In the genomic region with DNA sequence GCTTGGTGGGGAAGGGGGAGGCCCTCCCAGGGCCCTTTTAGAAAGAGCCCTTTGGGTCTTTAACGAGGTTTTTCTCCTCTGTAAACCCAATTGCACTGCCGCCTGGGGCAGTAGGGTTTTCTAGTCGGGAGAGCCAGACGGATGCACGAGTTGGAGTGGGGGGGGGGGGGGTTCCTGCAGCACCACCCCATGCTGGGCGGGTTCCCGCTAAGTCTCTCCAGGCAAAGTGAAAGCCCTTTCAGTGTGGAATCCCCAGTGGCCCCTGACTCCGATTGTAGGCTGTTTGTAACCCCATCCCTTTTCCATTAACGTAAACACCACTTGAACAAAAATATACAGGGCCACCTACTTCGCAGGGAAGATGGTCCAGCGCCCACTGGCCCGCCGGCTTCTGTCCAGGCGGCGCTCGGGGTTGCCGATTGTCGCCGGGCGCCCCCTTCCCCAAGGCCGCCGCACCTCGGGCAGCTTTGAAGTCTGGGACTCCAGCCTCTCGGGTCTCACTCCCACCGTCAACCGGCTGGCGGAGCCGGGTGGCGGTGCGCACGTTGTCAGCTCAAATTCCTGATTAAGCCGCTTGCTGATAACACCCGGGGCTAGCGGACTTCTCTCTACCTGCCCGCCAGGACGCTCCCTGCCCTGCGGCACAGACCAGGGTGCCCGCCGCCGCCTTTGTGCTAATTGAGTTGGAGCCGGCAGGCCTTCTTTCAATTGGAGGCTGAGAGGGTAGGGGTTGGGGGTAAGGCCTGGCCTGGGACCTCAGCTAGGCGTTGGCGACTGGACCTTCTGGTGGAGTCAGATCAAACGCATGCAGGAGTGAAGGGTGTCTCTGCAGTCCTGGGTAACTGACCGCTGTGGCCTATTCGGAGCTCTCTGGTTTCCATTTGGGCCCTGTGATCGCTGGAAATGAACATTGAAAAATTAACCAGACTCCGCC, we compare ENCODE assay signal across 10 mouse cellular contexts. TPM values are rescaled to one million over a fixed set of nuclear protein-coding genes. Genes with fewer than 3 reads are reported as not detected.
DNase-seq lines count a peak whose midpoint lies in the region; ATAC-seq lines count a peak whose summit lies in the region.
"Had no signal": no experiment of that assay in that cellular context is flagged by ENCODE, and none has a peak within 500 bp of the region (broad histone marks: within the 10 kb centered on the region; RNA-seq: fewer than 3 reads in every experiment).

No protein-coding gene starts in this region.

- no peak overlapping the region; the same call in 1 of the 2 replicates for H3K4me3 ChIP-seq in forebrain, embryonic 11.5 days (ENCODE audit: low read depth, low read length)
- H3K4me3 ChIP-seq in forebrain, embryonic 15.5 days, result no peak overlapping the region
- H3K4me3 ChIP-seq in lung, embryonic 16.5 days (ENCODE audit: low read length), result peak overlapping the region; percentile 40
- no peak overlapping the region for H3K4me3 ChIP-seq in liver, embryonic 12.5 days

- H3K27me3 ChIP-seq in forebrain, embryonic 11.5 days (ENCODE audit: control insufficient read depth, insufficient read depth, low read length), result peaks cover 86% of the 10 kb centered on the region
- peaks cover 89% of the 10 kb centered on the region for H3K27me3 ChIP-seq in forebrain, embryonic 15.5 days
- peaks cover 32% of the 10 kb centered on the region for H3K27me3 ChIP-seq in lung, embryonic 16.5 days (ENCODE audit: control insufficient read depth, insufficient read depth, low read depth, low read length)
- H3K27me3 ChIP-seq in liver, embryonic 12.5 days (replicated peaks), result peaks cover 100% of the 10 kb centered on the region

- no peaks in the 10 kb centered on the region for H3K36me3 ChIP-seq in forebrain, embryonic 11.5 days (ENCODE audit: control insufficient read depth, insufficient read depth, low read length)
- H3K36me3 ChIP-seq in forebrain, embryonic 15.5 days, result no peaks in the 10 kb centered on the region
- H3K36me3 ChIP-seq in lung, embryonic 16.5 days (ENCODE audit: control insufficient read depth, insufficient read depth, low read length), result no peaks in the 10 kb centered on the region
- H3K36me3 ChIP-seq in liver, embryonic 12.5 days, result no peaks in the 10 kb centered on the region

- WGBS in forebrain, embryonic 11.5 days, result under 1% methylated on average over 48 of the region's 48 CpGs
- WGBS in forebrain, embryonic 15.5 days, result under 1% methylated on average over 48 of the region's 48 CpGs
- WGBS in lung, embryonic 16.5 days, result 11% methylated on average over 48 of the region's 48 CpGs
- WGBS in liver, embryonic 12.5 days (ENCODE audit: insufficient replicate concordance), result 4% methylated on average over 46 of the region's 48 CpGs

- H3K4me1 ChIP-seq in forebrain, embryonic 11.5 days (replicated peaks; ENCODE audit: control insufficient read depth, insufficient read depth, low read length), result peaks cover 6% of the 10 kb centered on the region; the same call in 1 of the 2 replicates
- H3K4me1 ChIP-seq in forebrain, embryonic 15.5 days, result peaks cover 8% of the 10 kb centered on the region
- peaks cover 19% of the 10 kb centered on the region for H3K4me1 ChIP-seq in lung, embryonic 16.5 days (replicated peaks; ENCODE audit: control insufficient read depth, insufficient read depth, low read length)
- H3K4me1 ChIP-seq in liver, embryonic 12.5 days, result peaks cover 7% of the 10 kb centered on the region; the same call in 1 of the 2 replicates

- intact Hi-C loops in gastrocnemius, postnatal 36 days (cut with DNase I), result no loop called here

- no peak overlapping the region for H3K27ac ChIP-seq in forebrain, embryonic 11.5 days (ENCODE audit: low read depth, low read length)
- H3K27ac ChIP-seq in forebrain, embryonic 15.5 days (replicated peaks), result no peak overlapping the region
- peak overlapping the region; percentile 40 for H3K27ac ChIP-seq in lung, embryonic 16.5 days (ENCODE audit: low read length)
- no peak overlapping the region for H3K27ac ChIP-seq in liver, embryonic 12.5 days

- no peak for ATAC-seq in forebrain, embryonic 11.5 days (replicated peaks; ENCODE audit: low FRiP score)
- ATAC-seq in forebrain, embryonic 15.5 days (replicated peaks), result no peak
- peak; percentile 34; the same call in 1 of the 2 replicates for ATAC-seq in lung, embryonic 16.5 days (ENCODE audit: low read depth)
- ATAC-seq in liver, embryonic 12.5 days, result no peak
- no peak for ATAC-seq in erythroblast, adult 5-6 weeks (replicated peaks; ENCODE audit: low FRiP score, poor library complexity, severe bottlenecking)

- peak overlapping the region; percentile 21; the same call in 1 of the 2 replicates for H3K4me2 ChIP-seq in forebrain, embryonic 11.5 days (ENCODE audit: low read depth, low read length, severe bottlenecking)
- no peak overlapping the region for H3K4me2 ChIP-seq in forebrain, embryonic 15.5 days (replicated peaks)
- H3K4me2 ChIP-seq in lung, embryonic 16.5 days (ENCODE audit: low read depth, low read length), result peak overlapping the region; percentile 53
- peak overlapping the region; percentile 20; the same call in 1 of the 2 replicates for H3K4me2 ChIP-seq in liver, embryonic 12.5 days

- no peaks in the 10 kb centered on the region for H3K9me3 ChIP-seq in forebrain, embryonic 11.5 days (ENCODE audit: control insufficient read depth, low read length)
- H3K9me3 ChIP-seq in forebrain, embryonic 15.5 days, result no peaks in the 10 kb centered on the region
- H3K9me3 ChIP-seq in lung, embryonic 16.5 days (ENCODE audit: control insufficient read depth, low read length), result no peaks in the 10 kb centered on the region
- H3K9me3 ChIP-seq in liver, embryonic 12.5 days (replicated peaks), result no peaks in the 10 kb centered on the region

- DNase-seq in forebrain, embryonic 11.5 days (ENCODE audit: low spot score), result no peak
- DNase-seq in lung, postnatal 25 days (ENCODE audit: low spot score), result no peak
- peak; percentile 31 for DNase-seq in yolk sac, embryonic 10.5 days (ENCODE audit: low spot score)
- DNase-seq in gastrocnemius, postnatal 36 days, result no peak
- DNase-seq: cerebellum, adult 2 months; thymus, adult 18-20 months had no signal

- no peak overlapping the region for H3K9ac ChIP-seq in forebrain, embryonic 11.5 days (ENCODE audit: low read length)
- no peak overlapping the region for H3K9ac ChIP-seq in forebrain, embryonic 15.5 days (replicated peaks)
- H3K9ac ChIP-seq in lung, embryonic 16.5 days (ENCODE audit: low read length), result peak overlapping the region; percentile 57
- no peak overlapping the region for H3K9ac ChIP-seq in liver, embryonic 12.5 days

RNA-seq across cellular contexts. Expression of gene Foxf1, which starts 10.7 kb away (rescaled TPM):
- 0.17 and 0.91 TPM in 2 replicates for polyA plus RNA-seq in forebrain, embryonic 11.5 days (2014; fragmentation: Nextera tagmentation; extraction: Ambion mirVana)
- polyA plus RNA-seq in forebrain, embryonic 15.5 days (2015; fragmentation: Nextera tagmentation; extraction: Ambion mirVana), result 0.54 and 0.87 TPM in 2 replicates
- polyA plus RNA-seq in lung, embryonic 16.5 days (2015; fragmentation: Nextera tagmentation; extraction: Ambion mirVana), result 126 and 138 TPM in 2 replicates
- 14.9 and 16.9 TPM in 2 replicates for polyA plus RNA-seq in liver, embryonic 12.5 days (2016; fragmentation: Nextera tagmentation; extraction: Ambion mirVana)
- not detected for total RNA-seq in gastrocnemius, postnatal 36 days (2021)
- not detected in 2 replicates for total RNA-seq in erythroblast, adult 5-6 weeks (2015; ENCODE audit: low replicate concordance)
- not detected in 2 replicates for total RNA-seq in erythroblast, adult 5-6 weeks (2017; ENCODE audit: low replicate concordance)

RNA-seq across cellular contexts. Expression of gene Mthfsd, which starts 34.8 kb away (rescaled TPM):
- polyA plus RNA-seq in forebrain, embryonic 11.5 days (2014; fragmentation: Nextera tagmentation; extraction: Ambion mirVana), result 52.8 and 58.7 TPM in 2 replicates
- polyA plus RNA-seq in forebrain, embryonic 15.5 days (2015; fragmentation: Nextera tagmentation; extraction: Ambion mirVana), result 49.8 and 55.4 TPM in 2 replicates
- polyA plus RNA-seq in lung, embryonic 16.5 days (2015; fragmentation: Nextera tagmentation; extraction: Ambion mirVana), result 50.6 and 59.2 TPM in 2 replicates
- polyA plus RNA-seq in liver, embryonic 12.5 days (2016; fragmentation: Nextera tagmentation; extraction: Ambion mirVana), result 30.5 and 32.4 TPM in 2 replicates
- total RNA-seq in gastrocnemius, postnatal 36 days (2021), result 10 to 100 TPM; 11.1 to 13.9 TPM
- 1.5 and 3.5 TPM in 2 replicates for total RNA-seq in erythroblast, adult 5-6 weeks (2015; ENCODE audit: low replicate concordance)
- total RNA-seq in erythroblast, adult 5-6 weeks (2017; ENCODE audit: low replicate concordance), result 2.2 and 21.7 TPM in 2 replicates

RNA-seq across cellular contexts. Expression of gene Foxc2, which starts 42.5 kb away (rescaled TPM):
- 6.1 and 6.3 TPM in 2 replicates for polyA plus RNA-seq in forebrain, embryonic 11.5 days (2014; fragmentation: Nextera tagmentation; extraction: Ambion mirVana)
- 1.6 and 2.0 TPM in 2 replicates for polyA plus RNA-seq in forebrain, embryonic 15.5 days (2015; fragmentation: Nextera tagmentation; extraction: Ambion mirVana)
- polyA plus RNA-seq in lung, embryonic 16.5 days (2015; fragmentation: Nextera tagmentation; extraction: Ambion mirVana), result 0.58 and 0.62 TPM in 2 replicates
- polyA plus RNA-seq in liver, embryonic 12.5 days (2016; fragmentation: Nextera tagmentation; extraction: Ambion mirVana), result 0.94 and 1.2 TPM in 2 replicates
- total RNA-seq in gastrocnemius, postnatal 36 days (2021), result under 1 TPM; 0.18 to 0.27 TPM
- total RNA-seq in erythroblast, adult 5-6 weeks (2015; ENCODE audit: low replicate concordance), result not detected in 2 replicates
- not detected in 2 replicates for total RNA-seq in erythroblast, adult 5-6 weeks (2017; ENCODE audit: low replicate concordance)

RNA-seq across cellular contexts. Expression of gene Foxl1, which starts 54.3 kb away (rescaled TPM):
- polyA plus RNA-seq in forebrain, embryonic 11.5 days (2014; fragmentation: Nextera tagmentation; extraction: Ambion mirVana), result 0.39 and 0.81 TPM in 2 replicates
- 0.10 and 0.18 TPM in 2 replicates for polyA plus RNA-seq in forebrain, embryonic 15.5 days (2015; fragmentation: Nextera tagmentation; extraction: Ambion mirVana)
- polyA plus RNA-seq in lung, embryonic 16.5 days (2015; fragmentation: Nextera tagmentation; extraction: Ambion mirVana), result 3.1 and 3.3 TPM in 2 replicates
- 0.35 and 0.41 TPM in 2 replicates for polyA plus RNA-seq in liver, embryonic 12.5 days (2016; fragmentation: Nextera tagmentation; extraction: Ambion mirVana)
- not detected for total RNA-seq in gastrocnemius, postnatal 36 days (2021)
- not detected in 2 replicates for total RNA-seq in erythroblast, adult 5-6 weeks (2015; ENCODE audit: low replicate concordance)
- total RNA-seq in erythroblast, adult 5-6 weeks (2017; ENCODE audit: low replicate concordance), result not detected in 2 replicates
- polyA plus RNA-seq: cerebellum, adult 2 months had no signal
